Mouse (Mus musculus) gastrocnemius, adult 2 months (tissue): Measurements from ENCODE around the gene Vsig2. TPM values are rescaled to one million over a fixed set of nuclear protein-coding genes. Genes with fewer than 3 reads are reported as not detected.

ENCODE experiments used
- DNase-seq: peaks from one replicate; pipeline ENCODE4 v3.0.0; 2022
- H3K27ac ChIP-seq: fragments of 200-600 bp; 2 replicates; pipeline ENCODE4 v1.8.1; 2022; ENCODE audit warnings: mild to moderate bottlenecking
- H3K4me3 ChIP-seq: fragments of 200-600 bp; 2 replicates; pipeline ENCODE4 v1.8.1; 2022; ENCODE audit warnings: mild to moderate bottlenecking, moderate library complexity
- CTCF ChIP-seq: fragments of 200-600 bp; IDR thresholded peaks from 2 replicates; pipeline ENCODE4 v1.8.1; 2022; ENCODE audit warnings: antibody characterized with exemption, mild to moderate bottlenecking, moderate library complexity
- intact Hi-C: fragments of 180-260 bp; cut with DNase I; formaldehyde crosslinking; loops from one replicate; pipeline ENCODE4 v1.15.1; 2025
- total RNA-seq, 2 experiments: library from RNA; stranded (reverse); gene quantifications; 2 replicates each; pipeline ENCODE4 v1.2.3; 2021

Vsig2 gene
- total RNA-seq, 2 experiments from 2014 or later: 2.6 to 3.2 TPM

DNA sequence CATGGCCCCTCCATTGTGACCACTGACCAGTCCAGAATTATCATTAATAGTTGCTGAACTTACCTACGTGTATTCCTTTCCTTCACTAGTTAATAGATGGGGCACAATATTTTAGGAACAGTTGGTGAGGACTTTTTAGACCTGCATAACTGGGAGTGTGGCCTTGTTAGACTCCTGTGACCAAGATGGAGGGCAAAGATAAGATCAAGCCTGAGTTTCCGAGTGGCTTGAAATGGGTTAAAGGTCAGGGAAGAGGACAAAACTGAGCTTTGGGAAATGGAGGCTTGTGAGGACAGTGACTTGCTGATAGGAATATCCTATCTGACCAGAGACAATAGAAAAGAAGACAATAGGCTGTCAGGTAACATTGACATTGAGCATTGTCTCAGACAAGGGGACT is 13.6 kb upstream of the Vsig2 start:
- H3K27ac ChIP-seq: no peak overlapping the region
- no peak for TF ChIP-seq CTCF
- intact Hi-C loops: no loop called here
- DNase-seq: no peak
- H3K4me3 ChIP-seq: no peak overlapping the region

DNA sequence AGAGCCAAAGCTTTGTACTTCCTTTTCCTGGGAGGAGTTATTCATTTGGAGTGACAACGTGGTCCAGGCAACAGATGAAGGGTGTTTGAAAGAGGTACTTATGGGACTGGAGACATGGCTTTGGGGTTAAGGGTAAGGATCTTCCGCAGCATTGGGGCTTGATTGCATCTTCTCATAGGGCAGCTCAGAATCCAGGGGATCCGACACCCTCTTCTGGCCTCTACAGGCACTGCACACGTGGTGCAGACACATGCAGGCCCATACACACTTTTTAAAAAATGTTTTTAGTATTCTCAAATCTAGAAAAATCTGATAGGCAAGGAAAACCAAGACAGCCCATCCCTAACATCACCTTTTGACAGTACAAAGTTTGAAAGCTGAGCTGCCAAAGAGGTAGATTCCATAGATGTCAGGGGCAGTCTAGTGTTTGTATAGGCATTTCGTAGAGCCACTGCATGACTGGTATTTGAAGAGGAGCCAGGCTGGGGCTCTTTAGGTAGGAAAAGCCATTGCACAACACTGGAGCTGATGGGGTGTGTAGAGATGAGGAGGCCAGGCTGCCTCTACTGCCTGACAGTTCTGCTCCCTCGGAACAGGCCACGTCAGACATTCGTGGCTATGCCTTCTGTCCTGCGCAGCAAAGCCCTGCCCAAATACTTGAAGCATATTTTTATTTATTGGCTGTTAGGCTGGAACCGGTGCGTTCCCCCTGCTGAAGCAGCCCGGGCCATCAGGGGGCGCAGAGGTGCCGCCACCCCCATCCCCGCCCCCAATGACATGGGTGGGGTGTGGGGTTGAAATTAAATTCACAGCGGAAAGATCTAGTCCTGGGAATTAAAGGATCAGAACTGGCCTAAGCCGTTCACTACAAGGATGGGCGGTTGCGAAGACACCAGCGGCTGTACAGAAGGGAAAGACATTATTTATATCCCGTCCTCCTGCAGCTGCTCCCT is 12.3 kb upstream of the Vsig2 start:
- DNase-seq: peak; percentile 39
- intact Hi-C loops: no loop called here
- TF ChIP-seq CTCF: peak; percentile 60
- Histone ChIP-seq H3K4me3 (peak overlapping the region; percentile 77), H3K27ac (peak overlapping the region; percentile 92)

DNA sequence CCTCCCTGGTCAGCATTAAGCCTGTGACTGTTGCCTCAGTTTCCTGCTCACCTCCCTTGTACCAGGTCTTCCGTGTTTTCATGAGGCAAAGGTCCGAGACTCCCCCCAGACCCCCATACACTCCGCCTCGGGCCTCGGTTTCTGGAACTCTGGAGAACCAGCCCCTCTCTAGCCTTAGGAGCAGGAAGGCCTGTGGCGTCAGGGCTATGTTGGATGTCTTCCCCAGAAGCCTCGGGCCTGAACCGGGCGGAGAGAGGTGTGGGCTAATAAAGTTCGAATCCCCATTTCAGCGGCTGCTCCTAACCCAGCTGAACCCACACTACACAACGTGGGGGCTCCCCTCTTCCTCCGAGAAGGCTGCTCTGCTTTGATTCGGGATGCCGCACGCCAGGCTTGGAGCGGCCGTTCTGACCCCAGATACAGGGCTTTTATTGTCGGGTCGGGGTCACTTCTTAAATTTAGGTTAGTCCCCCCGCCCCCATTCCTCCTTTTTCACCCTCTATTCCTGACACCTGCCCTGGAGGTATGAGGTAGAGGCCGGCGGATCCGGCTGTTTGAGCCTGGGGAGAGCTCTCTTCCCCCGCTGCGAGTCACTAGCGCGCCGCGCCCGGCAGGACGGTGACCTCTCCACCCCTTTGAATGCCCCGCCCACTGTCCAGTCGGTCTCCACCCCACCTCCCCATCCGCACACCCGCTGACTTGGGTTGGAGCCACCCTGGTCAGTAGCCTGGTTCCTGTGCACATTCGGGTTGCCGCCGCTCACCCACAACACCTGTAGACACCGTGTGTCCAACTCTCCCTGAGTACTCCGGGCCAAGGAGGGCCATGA is 11.4 kb upstream of the Vsig2 start, which contains the start of gene Esam:
TSS of gene Esam (plus strand) at position 683 of the 829 bp plus-strand sequence.
- Histone ChIP-seq H3K27ac (peak within 1 kb of the TSS; percentile 92), H3K4me3 (peak within 1 kb of the TSS; percentile 77)
- TF ChIP-seq CTCF: peak; percentile 15; the same call in 1 of the 2 replicates
- peak; percentile 85 for DNase-seq
- intact Hi-C loops: no loop called here

DNA sequence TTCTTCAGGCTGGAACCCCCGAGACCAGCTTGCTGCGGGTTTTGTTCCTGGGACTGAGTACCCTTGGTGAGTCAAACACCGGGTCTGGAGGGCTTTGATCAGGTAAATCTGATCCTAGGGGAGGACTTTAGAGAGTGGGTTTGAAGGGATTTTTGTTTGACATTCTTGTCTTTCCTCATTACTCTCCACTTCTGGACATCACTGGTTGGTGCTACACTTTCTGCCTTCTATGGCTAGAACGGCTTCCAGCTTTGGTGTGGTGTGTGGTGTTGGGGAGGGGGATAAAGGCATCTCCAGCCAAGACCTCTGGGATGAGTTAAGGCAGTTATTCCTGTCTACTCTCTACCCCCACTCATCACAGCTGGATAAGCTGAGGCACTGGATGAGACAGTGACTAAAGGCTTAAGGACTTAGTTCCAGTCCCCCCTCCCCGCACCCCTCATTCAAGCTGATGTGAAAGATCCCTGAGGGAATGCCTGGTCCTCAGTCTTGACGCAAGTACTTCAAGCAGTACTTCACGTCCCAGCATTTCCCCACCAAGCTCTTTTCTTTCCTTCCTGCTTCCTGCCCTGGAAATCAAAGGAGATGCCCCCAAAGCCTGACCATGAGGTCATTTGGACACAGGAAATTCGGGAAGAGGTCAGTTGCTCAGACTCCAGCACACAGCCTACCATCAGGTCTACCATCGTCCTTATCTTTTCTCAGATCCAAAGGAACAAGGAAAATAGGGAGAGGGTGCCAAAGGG is 10.7 kb upstream of the Vsig2 start:
- intact Hi-C loops: no loop called here
- peak overlapping the region; percentile 92 for H3K27ac ChIP-seq
- H3K4me3 ChIP-seq: peak overlapping the region; percentile 77
- TF ChIP-seq CTCF: no peak
- no peak for DNase-seq

DNA sequence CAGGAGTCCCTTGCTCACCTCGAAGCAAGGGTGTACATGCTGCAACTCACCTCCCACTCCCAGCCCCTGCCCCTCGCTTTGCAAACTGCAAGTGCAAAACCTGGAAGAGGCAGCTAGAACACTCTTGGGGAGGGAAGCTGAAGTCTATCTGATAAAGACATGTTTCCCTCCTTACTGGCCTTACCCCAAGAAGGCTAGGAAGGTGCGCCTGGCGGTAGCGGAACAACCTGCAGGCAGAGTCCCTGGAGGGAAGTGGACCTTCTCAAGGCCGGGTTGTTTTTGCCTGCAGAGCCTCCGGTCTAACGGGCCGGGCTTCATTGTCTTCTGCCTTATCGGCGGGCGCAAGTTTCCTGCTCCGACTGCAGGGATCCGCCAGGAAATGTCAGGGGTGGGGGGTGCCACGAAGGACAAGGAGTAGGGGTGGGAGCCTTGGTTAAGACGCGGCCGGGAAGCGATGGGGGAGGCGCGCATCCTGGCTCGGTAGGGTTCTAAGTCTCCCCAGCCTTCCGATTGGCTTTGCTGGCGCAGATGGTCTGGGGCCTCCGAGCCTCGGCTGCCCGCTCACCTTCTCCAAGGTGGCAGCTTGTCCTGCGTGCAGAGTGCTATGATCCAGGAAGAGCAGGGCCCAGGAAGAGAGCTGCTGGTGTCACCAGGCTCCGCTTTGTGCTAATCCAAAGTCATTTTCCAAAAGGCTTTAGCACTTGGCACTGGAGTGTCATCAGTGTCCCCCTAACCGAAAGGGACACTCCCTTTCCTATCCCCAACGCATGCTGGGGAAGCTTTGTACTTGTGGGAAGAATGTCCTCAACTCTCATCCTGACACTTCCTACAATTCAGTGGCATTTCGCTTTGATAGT is 8.8 kb upstream of the Vsig2 start:
- Histone ChIP-seq H3K4me3 (peak overlapping the region; percentile 77), H3K27ac (peak overlapping the region; percentile 92)
- DNase-seq: peak; percentile 75
- intact Hi-C loops: no loop called here
- peak; percentile 53 for TF ChIP-seq CTCF

DNA sequence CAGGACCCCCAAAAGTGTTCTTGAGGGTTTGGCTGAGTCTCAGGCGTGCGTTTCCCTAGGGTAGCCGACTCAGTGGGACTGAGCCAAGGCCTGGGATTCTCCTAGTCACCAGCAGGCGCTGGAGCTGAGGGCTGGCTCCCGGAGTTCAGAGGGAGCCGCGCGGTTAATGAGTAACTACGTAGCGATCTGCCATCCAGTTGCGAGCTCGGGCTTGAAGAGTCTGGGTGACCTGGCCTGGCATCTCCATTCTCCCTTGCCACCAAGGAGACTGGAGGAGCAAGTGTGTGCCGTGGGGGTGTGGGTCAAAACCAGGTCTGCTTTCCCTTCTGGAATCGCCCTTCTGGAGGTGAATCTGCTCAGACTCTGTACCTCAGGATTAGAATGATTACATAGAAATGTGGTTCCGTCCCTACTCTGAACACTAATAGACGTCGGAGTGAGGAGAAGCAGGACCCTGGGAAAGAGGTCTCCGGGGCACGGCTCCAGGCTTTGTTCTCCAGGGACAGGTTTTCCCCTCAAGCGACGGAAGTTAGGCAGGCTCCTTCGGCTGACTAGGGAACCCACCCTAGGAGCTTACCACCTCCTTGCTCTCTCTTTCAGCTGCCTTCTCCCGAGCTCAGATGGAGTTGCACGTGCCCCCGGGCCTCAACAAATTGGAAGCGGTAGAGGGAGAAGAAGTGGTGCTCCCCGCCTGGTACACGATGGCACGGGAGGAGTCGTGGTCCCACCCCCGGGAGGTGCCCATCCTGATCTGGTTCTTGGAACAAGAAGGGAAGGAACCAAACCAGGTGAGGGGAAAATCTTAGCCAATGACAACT is 8.0 kb upstream of the Vsig2 start:
- intact Hi-C loops: no loop called here
- H3K27ac ChIP-seq: peak overlapping the region; percentile 92
- peak; percentile 67 for DNase-seq
- TF ChIP-seq CTCF: peak; percentile 55
- H3K4me3 ChIP-seq: peak overlapping the region; percentile 77

DNA sequence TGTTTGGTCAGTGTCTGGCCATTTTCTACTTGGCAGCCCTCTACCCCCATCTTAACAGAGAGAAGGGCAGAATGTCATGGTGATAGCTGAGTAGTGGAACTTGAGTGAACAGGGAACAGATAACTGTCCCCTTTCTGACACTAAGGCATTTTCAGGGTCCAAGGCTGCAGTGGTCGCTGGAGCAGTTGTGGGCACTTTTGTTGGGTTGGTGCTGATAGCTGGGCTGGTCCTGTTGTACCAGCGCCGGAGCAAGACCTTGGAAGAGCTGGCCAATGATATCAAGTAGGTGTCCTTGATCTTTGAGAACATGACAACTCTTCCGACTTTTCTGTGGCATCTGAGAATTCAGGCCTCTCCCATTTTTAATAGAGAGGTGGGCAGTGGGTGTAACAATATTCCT is 2.2 kb upstream of the Vsig2 start:
- no peak for TF ChIP-seq CTCF
- intact Hi-C loops: no loop called here
- H3K27ac ChIP-seq: peak overlapping the region; percentile 12; the same call in 1 of the 2 replicates
- no peak for DNase-seq
- peak overlapping the region; percentile 9 for H3K4me3 ChIP-seq

DNA sequence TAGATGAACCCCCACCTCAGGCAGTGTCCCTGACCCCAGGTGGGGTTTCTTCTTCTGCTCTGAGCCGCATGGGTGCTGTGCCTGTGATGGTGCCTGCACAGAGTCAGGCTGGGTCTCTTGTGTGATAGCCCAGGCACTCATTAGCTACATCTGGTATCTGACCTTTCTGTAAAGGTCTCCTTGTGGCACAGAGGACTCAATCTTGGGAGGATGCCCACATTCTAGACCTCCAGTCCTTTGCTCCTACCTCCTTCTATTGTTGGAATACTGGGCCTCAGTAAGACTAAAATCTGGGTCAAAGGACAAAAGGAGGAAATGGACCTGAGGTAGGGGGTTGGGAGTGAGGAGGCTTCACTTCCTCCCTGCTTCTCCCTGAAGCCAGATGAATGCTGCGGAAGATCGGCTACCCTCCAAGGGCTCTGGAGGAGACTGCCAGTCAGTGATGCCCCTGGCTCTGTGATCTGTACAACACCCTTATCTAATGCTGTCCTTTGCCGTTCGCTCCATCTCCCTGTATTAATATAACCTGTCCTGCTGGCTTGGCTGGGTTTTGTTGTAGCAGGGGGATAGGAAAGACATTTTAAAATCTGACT is 1.3 kb upstream of the Vsig2 start:
- intact Hi-C loops: no loop called here
- peak overlapping the region; percentile 46 for H3K27ac ChIP-seq
- peak overlapping the region; percentile 39 for H3K4me3 ChIP-seq
- no peak for TF ChIP-seq CTCF
- DNase-seq: no peak

DNA sequence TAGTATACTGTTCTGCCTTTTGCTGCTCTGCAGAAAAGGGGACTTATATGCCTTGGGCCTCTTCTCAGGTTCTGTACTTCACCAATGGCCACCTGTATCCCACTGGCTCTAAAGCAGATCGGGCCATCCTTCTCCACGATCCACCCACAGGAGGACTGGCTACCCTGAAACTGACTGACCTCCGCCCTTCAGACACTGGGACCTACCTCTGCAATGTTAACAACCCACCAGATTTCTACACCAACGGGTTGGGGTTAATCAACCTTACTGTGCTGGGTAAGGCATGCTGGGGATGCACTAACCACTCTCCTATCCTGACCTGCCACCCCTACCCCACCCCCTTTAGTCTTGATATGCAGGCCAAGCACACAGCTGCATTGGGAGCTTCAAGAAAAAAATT is 1.2 kb downstream of the Vsig2 start:
- no peak for TF ChIP-seq CTCF
- Histone ChIP-seq H3K27ac (peak overlapping the region; percentile 46; the same call in 1 of the 2 replicates), H3K4me3 (no peak overlapping the region)
- no peak for DNase-seq
- intact Hi-C loops: loop anchor here (5.0 kb wide), 1 partner anchor 77 kb away; no protein-coding TSS in a partner anchor
